Mouse (Mus musculus): ENCODE measurements at regions not wholly inside any gene's neighbourhood (a gene's known extent, or its start where the extent isn't known, plus 50 kb on each side); places are given as distances from the start of the nearest gene placed in this dataset.

GRCm38 (mm10) chr1:88757162-88757561 lies 55.1 kb upstream of the Arl4c start:
- TF ChIP-seq CTCF (IDR thresholded peaks at IDR 0.05; ENCODE audit: low read depth, low read length) (no peak), POLR2A (IDR thresholded peaks at IDR 0.05; ENCODE audit: borderline replicate concordance, low read depth, low read length) (no peak)

Measured in bone marrow macrophage, adult 2 months (primary cell).